Mouse (Mus musculus): ENCODE measurements at regions not wholly inside any gene's neighbourhood (a gene's known extent, or its start where the extent isn't known, plus 50 kb on each side); places are given as distances from the start of the nearest gene placed in this dataset.

DNA sequence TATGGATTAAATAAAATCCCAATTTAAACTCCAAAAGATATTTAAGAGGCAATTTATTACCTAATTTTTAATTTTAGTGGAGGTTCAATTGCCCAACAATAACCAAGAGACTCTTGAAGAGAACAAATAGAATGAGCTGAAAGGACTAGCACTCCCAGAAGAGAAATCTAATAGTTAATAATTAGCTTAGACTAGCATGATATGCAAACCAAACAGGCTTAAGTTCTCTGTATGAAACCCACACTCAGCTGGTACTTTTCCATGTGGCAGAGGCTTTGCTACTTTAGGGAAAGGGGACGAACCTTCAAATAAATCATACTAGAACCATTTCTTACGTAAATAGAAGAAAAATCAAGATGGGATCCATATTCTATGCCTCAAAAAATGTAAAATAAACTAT, 55.9 kb upstream of the Fam19a1 start:
- TF ChIP-seq POLR2A (IDR thresholded peaks at IDR 0.05; ENCODE audit: extremely low read depth, insufficient read depth, low read length) = no peak
- no peak for TF ChIP-seq CTCF (IDR thresholded peaks at IDR 0.05; ENCODE audit: extremely low read depth, insufficient read depth, low read length)
